Mouse (Mus musculus) forebrain, embryonic 14.5 days (tissue): ENCODE data around the gene Dlgap5. TPM values are rescaled to one million over a fixed set of nuclear protein-coding genes. Genes with fewer than 3 reads are reported as not detected.
A peak's percentile ranks its signal among the peaks of the same experiment; 100 is the strongest.
"Not testable (repeated sequence)": the region's sequence is repeated elsewhere in the genome, so short reads cannot be mapped to it uniquely, and the experiment has no call there.

Experiments
- ATAC-seq: fragments of 200-750 bp; cut with Nextera tagmentation; 2 replicates; pipeline ENCODE4 v1.8.0; 2017; ENCODE audit warnings: mild to moderate bottlenecking, moderate library complexity
- DNase-seq: peaks from one replicate; pipeline ENCODE4 v3.0.0-alpha.2; 2015; ENCODE audit warnings: low spot score
- H3K27ac ChIP-seq: fragments of 300-500 bp; sonication (generic); 2 replicates; pipeline ENCODE4 v1.5.1; 2014; ENCODE audit warnings: low read depth, mild to moderate bottlenecking, control low read depth, low read length, moderate library complexity
- H3K27me3 ChIP-seq: fragments of 300-500 bp; sonication (generic); replicated peaks from 2 replicates; pipeline ENCODE4 v1.6.1; 2014; ENCODE audit warnings: low read length, control low read depth, mixed read lengths; ENCODE audit not compliant: control insufficient read depth, insufficient read depth
- H3K36me3 ChIP-seq: fragments of 300-500 bp; sonication (generic); 2 replicates; pipeline ENCODE4 v1.6.1; 2014; ENCODE audit warnings: low read length, control low read depth; ENCODE audit not compliant: control insufficient read depth, insufficient read depth
- H3K4me1 ChIP-seq: fragments of 300-500 bp; sonication (generic); 2 replicates; pipeline ENCODE4 v1.6.1; 2014; ENCODE audit warnings: antibody characterized with exemption, low read length, control low read depth; ENCODE audit not compliant: control insufficient read depth, insufficient read depth
- H3K4me2 ChIP-seq: fragments of 300-500 bp; sonication (generic); 2 replicates; pipeline ENCODE4 v1.6.1; 2014; ENCODE audit warnings: mild to moderate bottlenecking, control low read depth, low read length
- H3K4me3 ChIP-seq: fragments of 300-500 bp; sonication (generic); 2 replicates; pipeline ENCODE4 v1.5.1; 2014; ENCODE audit warnings: low read depth, low read length, control low read depth
- H3K9ac ChIP-seq: fragments of 300-500 bp; sonication (generic); 2 replicates; pipeline ENCODE4 v1.6.1; 2014; ENCODE audit warnings: mild to moderate bottlenecking, low read length, control low read depth, moderate library complexity
- H3K9me3 ChIP-seq: fragments of 300-500 bp; sonication (generic); replicated peaks from 2 replicates; pipeline ENCODE4 v1.6.1; 2016; ENCODE audit warnings: low read length, control low read depth, mixed read lengths; ENCODE audit not compliant: control insufficient read depth
- WGBS: fragments of 180-500 bp; shearing (Covaris S2); extraction: QIAGEN DNeasy Blood & Tissue Kit; methylation state at CpG from one replicate; pipeline ENCODE4 v1.1.7; 2014; 5-methylcytosine and 5-hydroxymethylcytosine counted together
- polyA plus RNA-seq: library from polyadenylated mRNA; unstranded; fragments of >200 nt; fragmentation: Nextera tagmentation; extraction: Ambion mirVana; gene quantifications from 2 replicates; pipeline ENCODE4 v1.2.1, GENCODE M21; 2014

Gene Dlgap5
- polyA plus RNA-seq = 18.3 and 23.5 TPM in 2 replicates

GRCm38 (mm10) chr14:47417775-47418665, at the start of gene Dlgap5:
Dlgap5 (minus strand) TSS chr14:47418407.
- Histone ChIP-seq H3K4me2 (peak within 1 kb of the TSS; percentile 58), H3K4me3 (peak within 1 kb of the TSS; percentile 46), H3K27ac (no peak within 1 kb of the TSS), H3K9me3 (no peaks in the 10 kb centered on the region), H3K27me3 (no peaks in the 10 kb centered on the region), H3K36me3 (peaks cover 24% of the 10 kb centered on the region), H3K4me1 (peaks cover 5% of the 10 kb centered on the region), H3K9ac (peak within 1 kb of the TSS; percentile 46)
- ATAC-seq (peak; percentile 99), DNase-seq (peak; percentile 96)
- 2% methylated on average over 36 of the region's 36 CpGs for WGBS

GRCm38 (mm10) chr14:47465468-47466175, 47.4 kb upstream of the Dlgap5 start:
- Histone ChIP-seq H3K27ac (no peak overlapping the region), H3K4me2 (no peak overlapping the region), H3K4me1 (no peaks in the 10 kb centered on the region), H3K27me3 (no peaks in the 10 kb centered on the region), H3K9me3 (no peaks in the 10 kb centered on the region), H3K4me3 (no peak overlapping the region), H3K36me3 (no peaks in the 10 kb centered on the region), H3K9ac (no peak overlapping the region)
- DNase-seq (peak; percentile 59), ATAC-seq (no peak)
- 55% methylated on average over 7 of the region's 7 CpGs for WGBS

GRCm38 (mm10) chr14:47464426-47464825, 46.2 kb upstream of the Dlgap5 start:
- H3K36me3 ChIP-seq = no peaks in the 10 kb centered on the region
- no peak for DNase-seq

GRCm38 (mm10) chr14:47462877-47463460, 44.8 kb upstream of the Dlgap5 start:
- WGBS = 77% methylated on average over 9 of the region's 9 CpGs
- ATAC-seq = peak; percentile 20; the same call in 1 of the 2 replicates
- no peaks in the 10 kb centered on the region for H3K27me3 ChIP-seq
- H3K4me1 ChIP-seq = no peaks in the 10 kb centered on the region
- no peak overlapping the region for H3K4me3 ChIP-seq
- DNase-seq = peak; percentile 62
- no peaks in the 10 kb centered on the region for H3K36me3 ChIP-seq
- H3K9ac ChIP-seq = no peak overlapping the region
- H3K4me2 ChIP-seq = no peak overlapping the region
- no peak overlapping the region for H3K27ac ChIP-seq
- H3K9me3 ChIP-seq = no peaks in the 10 kb centered on the region

More at GRCm38 (mm10) chr14:47464426-47464825, 46.2 kb upstream of the Dlgap5 start:
- Histone ChIP-seq H3K27ac (no peak overlapping the region), H3K27me3 (no peaks in the 10 kb centered on the region), H3K9me3 (no peaks in the 10 kb centered on the region), H3K4me3 (no peak overlapping the region), H3K4me1 (no peaks in the 10 kb centered on the region), H3K9ac (no peak overlapping the region), H3K4me2 (no peak overlapping the region)
- ATAC-seq = no peak
- 88% methylated on average over 10 of the region's 10 CpGs for WGBS

GRCm38 (mm10) chr14:47462453-47462852, 44.2 kb upstream of the Dlgap5 start:
- Histone ChIP-seq H3K4me2 (no peak overlapping the region), H3K27me3 (no peaks in the 10 kb centered on the region), H3K9ac (no peak overlapping the region), H3K27ac (no peak overlapping the region), H3K4me1 (no peaks in the 10 kb centered on the region), H3K36me3 (no peaks in the 10 kb centered on the region), H3K4me3 (no peak overlapping the region), H3K9me3 (no peaks in the 10 kb centered on the region)
- 91% methylated on average over 4 of the region's 4 CpGs for WGBS
- ATAC-seq (no peak), DNase-seq (no peak)

GRCm38 (mm10) chr14:47461997-47462396, 43.8 kb upstream of the Dlgap5 start:
- Histone ChIP-seq H3K36me3 (no peaks in the 10 kb centered on the region), H3K9me3 (no peaks in the 10 kb centered on the region), H3K4me2 (no peak overlapping the region), H3K27ac (no peak overlapping the region), H3K27me3 (no peaks in the 10 kb centered on the region), H3K4me1 (no peaks in the 10 kb centered on the region), H3K4me3 (no peak overlapping the region), H3K9ac (no peak overlapping the region)
- 88% methylated on average over 8 of the region's 8 CpGs for WGBS
- DNase-seq (no peak), ATAC-seq (no peak)

- no peaks in the 10 kb centered on the region for H3K27me3 ChIP-seq
- no peak for ATAC-seq
- no peak for DNase-seq
- no peaks in the 10 kb centered on the region for H3K4me1 ChIP-seq
- H3K36me3 ChIP-seq = no peaks in the 10 kb centered on the region
- H3K9ac ChIP-seq = no peak overlapping the region
- 83% methylated on average over 4 of the region's 4 CpGs for WGBS
- H3K9me3 ChIP-seq = no peaks in the 10 kb centered on the region
- H3K4me3 ChIP-seq = no peak overlapping the region
- no peak overlapping the region for H3K27ac ChIP-seq
- H3K4me2 ChIP-seq = no peak overlapping the region
Measured at GRCm38 (mm10) chr14:47459556-47459955, 41.3 kb upstream of the Dlgap5 start.

- ATAC-seq, H3K4me1 ChIP-seq, H3K9me3 ChIP-seq, DNase-seq, H3K36me3 ChIP-seq, H3K27me3 ChIP-seq, H3K4me3 ChIP-seq, H3K27ac ChIP-seq, H3K9ac ChIP-seq, H3K4me2 ChIP-seq: not testable (repeated sequence)
- WGBS = 88% methylated on average over 2 of the region's 5 CpGs
Measured at GRCm38 (mm10) chr14:47450121-47450520, 31.9 kb upstream of the Dlgap5 start, which contains the start of gene Fbxo34. Fbxo34 (plus strand) TSS chr14:47450421.
